Mouse (Mus musculus) thymus, adult 18-20 months (tissue): ENCODE results near the gene Lgals3bp.

Experiments used
- DNase-seq, 2 experiments: peaks; one replicate each; pipeline ENCODE4 v3.0.0; 2022; ENCODE audit warnings: mixed read lengths in 2 of 2

Lgals3bp gene

DNA sequence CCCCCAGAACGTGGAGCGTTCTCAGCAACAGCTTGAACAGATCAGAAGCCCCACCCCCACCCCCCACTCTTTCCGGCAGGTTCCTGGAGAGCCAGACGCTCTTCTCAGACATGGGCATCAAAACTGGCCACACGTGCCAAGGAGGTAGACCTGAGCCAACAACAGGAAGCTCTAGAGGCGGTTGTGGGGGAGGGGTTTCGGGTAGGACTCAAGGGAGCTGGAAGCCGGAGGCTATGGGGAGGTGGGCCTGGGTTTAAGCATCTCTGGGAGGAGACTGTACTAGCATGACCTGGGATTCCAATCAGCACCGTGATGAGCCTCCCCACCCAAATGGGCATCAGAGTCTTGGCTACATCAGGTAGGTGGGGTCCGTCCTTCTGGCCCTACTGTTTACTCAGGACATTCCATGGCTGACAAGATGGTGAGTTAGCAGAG, 41.0 kb downstream of the Lgals3bp start:
- no peak for DNase-seq

DNA sequence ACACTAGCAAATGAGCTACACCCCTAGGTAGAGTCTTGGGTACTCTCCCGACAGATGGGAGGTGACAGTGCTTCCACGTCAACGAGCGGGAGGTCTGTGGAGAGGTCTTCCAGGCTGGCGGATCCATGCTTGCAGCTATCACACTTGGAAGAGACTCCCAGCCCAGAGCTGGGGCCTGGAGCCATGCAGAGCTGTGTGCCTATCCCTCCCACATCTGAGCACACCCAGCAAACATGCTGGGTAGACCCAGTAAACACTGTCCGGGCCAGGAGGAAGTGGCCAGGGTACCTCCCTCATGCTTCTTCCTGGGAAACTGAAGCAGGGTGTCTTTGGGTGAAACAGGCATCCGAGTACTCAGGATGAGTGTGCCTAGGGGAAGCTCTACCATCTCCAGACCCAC, 41.4 kb downstream of the Lgals3bp start:
- DNase-seq: no peak

- no peak for DNase-seq
Measured at GRCm38 (mm10) chr11:118355640-118356039, 46.3 kb downstream of the Lgals3bp start, which contains the start of gene Timp2. Gene Timp2, minus strand, starts transcription at chr11:118355740.

- peak; percentile 70 to 73 for DNase-seq
Measured at GRCm38 (mm10) chr11:118355205-118355604, 46.7 kb downstream of the Lgals3bp start.

GRCm38 (mm10) chr11:118354636-118355191, 47.2 kb downstream of the Lgals3bp start:
- DNase-seq: no peak

GRCm38 (mm10) chr11:118349494-118349893, 52.4 kb downstream of the Lgals3bp start:
- DNase-seq: no peak

- DNase-seq: peak; percentile 62 to 79
Measured at GRCm38 (mm10) chr11:118348877-118349276, 53.0 kb downstream of the Lgals3bp start.

- peak; percentile 68 to 83 for DNase-seq
Measured at GRCm38 (mm10) chr11:118348419-118348818, 53.5 kb downstream of the Lgals3bp start.

GRCm38 (mm10) chr11:118347911-118348310, 54.0 kb downstream of the Lgals3bp start:
- DNase-seq: no peak

- DNase-seq: no peak
Measured at GRCm38 (mm10) chr11:118347391-118347790, 54.5 kb downstream of the Lgals3bp start.

DNA sequence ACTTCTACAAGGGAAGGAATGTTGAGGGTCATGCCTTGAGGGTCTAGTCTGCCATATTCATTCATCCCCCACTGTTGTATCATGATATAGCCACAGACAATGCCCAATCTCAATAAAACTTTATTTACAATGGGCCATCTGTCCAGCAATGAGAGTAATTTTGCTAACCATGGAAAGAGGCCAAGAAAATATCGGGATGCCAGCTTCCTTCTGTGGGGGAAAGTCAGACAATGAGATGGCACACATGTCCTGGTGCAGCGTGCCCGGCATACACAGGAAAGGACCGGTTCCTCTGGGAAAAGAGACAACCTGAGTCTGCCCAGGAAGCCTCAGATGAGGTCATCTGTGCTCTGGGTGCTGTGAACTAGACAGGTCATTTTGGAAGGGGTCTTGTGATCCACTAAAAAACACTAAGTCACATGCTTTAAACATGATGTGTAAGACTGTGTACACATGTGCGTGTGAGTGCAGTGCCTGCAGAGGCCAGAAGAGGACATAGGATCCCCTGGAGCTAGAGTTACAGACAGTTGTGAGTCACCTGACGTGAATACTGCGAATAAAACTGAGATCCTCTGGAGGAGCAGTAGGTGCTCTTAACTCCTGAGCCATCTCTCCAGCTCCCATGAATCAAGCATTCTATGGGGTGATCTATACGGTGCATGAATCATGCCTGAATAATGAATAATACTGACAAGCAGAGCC, 55.3 kb downstream of the Lgals3bp start:
- DNase-seq: no peak

DNA sequence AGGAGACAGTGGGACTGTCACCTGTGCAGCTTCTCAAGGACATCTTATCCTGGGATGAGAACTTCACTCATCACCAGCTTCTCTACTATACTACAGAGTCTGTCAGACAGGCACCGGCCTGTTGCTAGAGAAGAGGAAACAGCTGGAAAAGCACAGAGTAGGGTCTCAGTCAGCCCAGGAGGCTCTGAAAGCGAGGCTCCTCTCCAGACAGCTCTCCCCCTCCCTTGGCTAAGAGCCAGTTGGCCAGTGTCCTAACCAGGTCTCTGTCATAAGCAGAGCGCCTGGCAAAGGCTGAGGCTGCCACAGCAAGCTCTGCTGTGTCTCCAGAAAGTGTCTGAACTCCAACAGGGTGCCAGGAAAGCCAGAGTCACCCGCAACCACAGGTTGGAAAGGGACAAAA, 56.2 kb downstream of the Lgals3bp start:
- DNase-seq: no peak

- no peak for DNase-seq
Measured at GRCm38 (mm10) chr11:118343629-118344028, 58.3 kb downstream of the Lgals3bp start.
